Mouse (Mus musculus): Measurements from ENCODE around the gene Shisa4.
"Not testable (repeated sequence)": the region's sequence is repeated elsewhere in the genome, so short reads cannot be mapped to it uniquely, and the experiment has no call there.

Gene Shisa4

DNA sequence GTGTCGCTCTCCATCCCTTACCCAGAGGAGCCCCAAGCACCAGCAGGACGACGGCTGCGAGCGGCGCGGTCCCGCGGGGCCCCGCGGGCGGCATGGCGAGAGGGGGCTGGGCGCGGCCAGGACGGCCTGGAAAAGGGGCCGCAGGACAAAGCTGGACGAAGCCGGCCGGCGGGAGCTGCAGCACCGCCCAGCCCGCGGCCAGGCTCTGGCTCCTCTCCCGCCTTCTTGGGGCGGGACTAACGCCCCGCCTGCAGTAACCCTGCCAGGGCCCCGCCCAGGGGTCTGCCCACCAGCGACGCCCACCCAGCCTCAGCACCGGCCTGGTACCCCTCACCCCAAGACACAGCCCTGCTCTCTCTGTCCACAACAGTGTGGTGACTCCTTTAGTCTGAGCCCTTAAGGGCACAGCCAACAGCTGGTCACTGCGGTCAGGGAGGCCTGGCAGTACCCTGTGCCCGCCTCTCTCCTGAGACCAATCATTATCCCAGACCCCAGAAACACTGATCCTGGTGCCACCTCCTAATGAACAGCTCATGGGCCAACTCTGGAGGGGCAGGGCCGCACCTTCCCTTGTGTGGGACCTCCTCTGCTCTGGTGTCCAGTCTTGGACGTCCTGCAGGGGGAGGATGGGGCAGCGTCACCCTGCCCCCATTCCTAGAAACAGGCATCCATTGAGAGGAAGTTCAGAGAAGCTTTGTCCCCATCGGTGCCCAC lies at the start of gene Shisa4:
TSS of gene Shisa4 (minus strand) at position 370 of the 714 bp plus-strand sequence.
- ATAC-seq (ENCODE audit: insufficient number of reproducible peaks, low FRiP score, low TSS enrichment) = peak; percentile 45

GRCm38 (mm10) chr1:135422772-135423171 lies 47.7 kb upstream of the Shisa4 start:
- ATAC-seq (ENCODE audit: insufficient number of reproducible peaks, low FRiP score, low TSS enrichment) = no peak

DNA sequence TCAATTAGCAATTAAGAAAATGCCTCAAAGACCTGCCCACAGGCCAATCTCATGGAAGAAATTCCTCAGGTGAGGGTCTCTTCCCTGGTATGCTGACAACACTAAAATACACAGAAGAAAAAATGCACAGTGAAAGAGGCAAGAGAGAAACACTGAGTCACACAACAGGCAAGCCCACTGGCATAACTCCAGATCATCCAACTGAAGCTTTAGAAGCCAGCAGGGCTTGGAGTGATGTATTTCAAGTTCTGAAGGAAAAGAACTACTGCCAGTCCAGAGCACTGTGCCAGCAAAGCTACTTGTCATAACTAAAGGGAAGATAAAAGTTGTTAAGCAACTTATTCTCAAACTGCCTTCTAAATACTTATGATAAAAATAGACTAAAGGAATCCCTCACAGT lies 39.0 kb upstream of the Shisa4 start:
- no peak for ATAC-seq (ENCODE audit: insufficient number of reproducible peaks, low FRiP score, low TSS enrichment)

GRCm38 (mm10) chr1:135412130-135412529 lies 37.1 kb upstream of the Shisa4 start:
- ATAC-seq (ENCODE audit: insufficient number of reproducible peaks, low FRiP score, low TSS enrichment) = no peak

DNA sequence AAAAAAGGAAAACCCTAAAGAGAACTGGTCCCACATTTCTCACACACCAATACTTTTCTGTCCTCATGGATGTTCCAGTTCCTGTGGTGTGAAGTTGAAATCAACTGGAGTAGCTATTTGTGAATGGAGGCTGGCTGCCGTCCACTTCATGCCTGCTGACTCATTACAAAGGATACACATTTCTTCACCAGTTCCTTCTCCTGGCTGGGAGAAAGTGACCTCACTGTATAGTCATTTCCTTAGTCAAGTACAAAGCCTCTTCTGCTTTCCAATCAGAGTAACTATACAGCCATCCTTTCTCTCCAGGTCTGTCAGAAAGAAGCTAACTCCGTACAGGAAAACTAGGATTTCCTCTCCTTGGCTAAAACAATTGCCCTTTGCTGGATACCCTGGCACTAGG lies 35.9 kb upstream of the Shisa4 start:
- ATAC-seq (ENCODE audit: insufficient number of reproducible peaks, low FRiP score, low TSS enrichment) = no peak

DNA sequence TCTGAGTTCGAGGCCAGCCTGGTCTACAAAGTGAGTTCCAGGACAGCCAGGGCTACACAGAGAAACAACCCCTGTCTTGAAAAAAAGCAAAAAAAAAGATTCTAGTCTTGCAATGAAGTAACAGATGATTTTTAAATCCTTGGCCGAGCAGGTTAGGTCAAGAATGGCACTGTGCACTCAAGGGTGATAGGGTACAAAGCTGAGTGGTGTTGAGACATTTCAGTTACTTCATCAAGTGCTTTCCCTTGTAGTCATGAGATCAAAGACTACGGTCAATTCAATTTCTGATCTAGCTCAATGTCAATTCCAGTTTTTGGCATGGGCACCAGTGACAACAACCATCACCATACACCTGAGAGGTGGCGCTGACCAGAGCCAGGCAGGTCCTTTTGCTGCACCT lies 33.9 kb upstream of the Shisa4 start:
- no peak for ATAC-seq (ENCODE audit: insufficient number of reproducible peaks, low FRiP score, low TSS enrichment)

- no peak for ATAC-seq (ENCODE audit: insufficient number of reproducible peaks, low FRiP score, low TSS enrichment)
Measured at GRCm38 (mm10) chr1:135405356-135405755, 30.3 kb upstream of the Shisa4 start.

DNA sequence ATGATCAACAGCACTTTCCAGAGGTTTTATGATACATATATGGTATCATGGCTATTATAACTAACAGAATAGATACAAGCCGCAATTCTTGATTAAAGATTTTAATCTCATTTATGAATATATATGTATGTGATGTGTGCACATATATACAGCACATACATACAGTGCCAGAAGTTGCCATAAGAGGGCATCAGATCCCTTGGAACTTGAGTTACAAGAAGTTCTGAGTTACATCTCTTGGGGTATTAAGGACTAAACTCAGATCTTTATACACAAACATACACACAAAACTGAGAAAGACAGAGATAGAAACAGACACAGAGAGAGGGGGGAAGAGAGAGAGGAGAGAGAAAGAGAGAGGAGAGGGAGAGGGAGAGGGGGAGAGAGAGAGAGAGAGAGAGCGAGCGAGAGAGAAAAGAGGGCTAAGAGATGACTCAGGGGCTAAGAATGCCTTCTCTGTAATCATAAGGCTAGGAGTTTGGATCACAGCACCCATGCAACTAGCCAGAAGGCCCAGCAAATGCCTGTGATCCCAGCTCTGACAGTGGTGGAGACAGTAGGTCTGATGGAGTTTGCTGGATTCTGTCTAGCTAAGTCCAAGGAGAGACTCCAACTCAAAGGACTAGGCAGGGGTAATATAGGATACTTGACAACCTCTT lies 26.5 kb upstream of the Shisa4 start:
- ATAC-seq (ENCODE audit: insufficient number of reproducible peaks, low FRiP score, low TSS enrichment) = no peak

GRCm38 (mm10) chr1:135399466-135399865 lies 24.4 kb upstream of the Shisa4 start:
- no peak for ATAC-seq (ENCODE audit: insufficient number of reproducible peaks, low FRiP score, low TSS enrichment)

DNA sequence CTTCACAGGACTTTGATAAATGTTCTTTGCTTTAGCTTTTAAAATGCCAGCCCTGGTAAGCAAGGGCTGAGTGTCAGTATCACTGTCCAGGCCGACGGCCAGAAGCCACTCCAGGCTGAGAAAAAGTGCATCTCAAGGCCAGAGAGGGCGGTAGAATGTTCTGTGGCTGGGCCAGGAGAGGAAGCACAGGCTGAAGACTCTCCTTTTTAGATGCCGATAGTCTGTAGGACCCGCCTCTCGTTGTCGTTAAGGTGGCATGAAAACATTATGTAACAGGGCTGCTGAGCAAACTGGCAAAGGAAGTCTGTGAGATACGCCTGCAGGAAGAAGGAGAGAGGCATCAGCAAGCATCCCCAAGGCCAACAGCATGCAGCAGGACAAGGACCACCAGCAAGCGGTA lies 10.1 kb upstream of the Shisa4 start:
- no peak for ATAC-seq (ENCODE audit: insufficient number of reproducible peaks, low FRiP score, low TSS enrichment)

GRCm38 (mm10) chr1:135384171-135384570 lies 9.1 kb upstream of the Shisa4 start:
- ATAC-seq (ENCODE audit: insufficient number of reproducible peaks, low FRiP score, low TSS enrichment) = no peak

- not testable (repeated sequence) for ATAC-seq (ENCODE audit: insufficient number of reproducible peaks, low FRiP score, low TSS enrichment)
Measured at GRCm38 (mm10) chr1:135381560-135381959, 6.5 kb upstream of the Shisa4 start.

DNA sequence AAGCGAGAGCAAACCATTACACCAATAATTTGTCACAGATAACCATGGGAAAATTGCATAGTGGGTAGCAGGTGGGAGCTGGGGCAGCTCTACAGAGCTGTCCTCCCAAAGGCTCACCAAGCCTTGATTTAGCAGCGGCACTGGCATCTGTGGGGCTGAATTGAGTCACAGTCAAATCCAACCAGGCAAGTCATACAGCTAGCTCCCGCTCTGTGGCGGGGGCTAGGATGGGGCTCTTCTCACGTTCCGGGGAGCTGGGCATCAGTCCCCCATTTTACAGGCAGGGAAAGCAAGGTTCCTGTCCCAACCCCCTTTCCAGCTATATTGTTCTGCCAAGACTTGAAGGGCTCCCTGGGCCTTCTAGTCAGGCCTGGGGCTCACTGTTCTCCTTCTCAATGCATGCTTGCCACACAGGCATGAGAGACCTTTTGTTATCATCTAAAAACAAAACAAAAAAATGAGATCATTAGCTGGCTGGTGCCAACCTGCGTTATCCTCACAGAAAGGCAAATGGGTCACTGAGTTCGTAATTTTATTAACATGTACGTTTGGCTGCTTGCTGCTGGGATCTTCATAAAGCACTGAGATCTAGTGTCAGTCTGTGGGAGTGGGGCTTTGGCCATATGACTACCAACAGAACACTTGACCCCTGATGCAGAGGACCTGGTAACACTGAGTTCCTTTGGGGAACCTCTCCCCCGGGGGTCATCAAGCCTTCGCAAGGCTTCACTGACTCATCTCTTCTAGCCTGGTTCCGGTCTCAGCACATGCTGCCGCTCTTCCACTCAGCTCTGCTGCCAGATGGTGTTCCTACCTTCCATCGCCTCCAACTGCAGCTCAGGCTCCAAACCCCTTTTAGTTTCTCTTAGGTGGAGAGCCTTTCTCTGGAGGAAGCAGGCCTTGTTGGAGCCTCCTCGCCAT lies 5.3 kb upstream of the Shisa4 start:
- ATAC-seq (ENCODE audit: insufficient number of reproducible peaks, low FRiP score, low TSS enrichment) = peak; percentile 67; the same call in 1 of the 2 replicates

- no peak for ATAC-seq (ENCODE audit: insufficient number of reproducible peaks, low FRiP score, low TSS enrichment)
Measured at GRCm38 (mm10) chr1:135379048-135379447, 4.0 kb upstream of the Shisa4 start.

GRCm38 (mm10) chr1:135378576-135378975 lies 3.5 kb upstream of the Shisa4 start:
- ATAC-seq (ENCODE audit: insufficient number of reproducible peaks, low FRiP score, low TSS enrichment) = no peak

DNA sequence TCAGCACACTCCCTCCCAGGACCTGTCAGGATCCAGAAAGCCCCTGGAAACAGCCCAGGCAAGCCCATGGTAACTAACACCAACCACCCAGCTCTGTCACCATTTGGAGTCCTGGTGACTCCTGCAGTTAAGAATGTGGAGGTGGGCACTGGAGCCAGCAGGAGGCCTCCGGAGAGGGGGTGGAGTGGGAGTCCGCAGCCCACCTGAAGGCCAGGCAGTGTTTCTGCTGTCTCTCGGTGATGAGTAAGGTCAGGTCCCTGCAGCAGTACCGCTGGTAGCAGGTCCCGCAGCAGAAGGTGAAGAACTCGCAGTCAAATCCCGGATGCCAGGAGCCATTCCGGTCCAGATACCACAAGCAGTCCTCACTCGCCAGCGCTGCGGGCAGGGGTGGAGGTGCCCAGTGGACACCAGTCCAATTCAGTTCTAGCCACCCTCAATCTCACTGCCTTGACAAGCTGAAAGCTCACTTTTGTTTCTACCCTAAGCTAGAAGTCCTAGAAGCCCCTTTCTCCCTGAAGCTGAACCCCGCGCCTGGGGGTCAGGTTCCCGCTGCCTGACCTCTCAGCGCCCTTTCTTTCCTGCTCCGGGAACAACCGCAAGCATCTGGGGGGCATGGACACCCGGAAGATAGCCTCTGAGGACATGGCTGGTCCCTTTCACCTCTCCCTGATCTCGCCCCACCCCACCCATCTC lies 716 bp downstream of the Shisa4 start:
- no peak for ATAC-seq (ENCODE audit: insufficient number of reproducible peaks, low FRiP score, low TSS enrichment)

DNA sequence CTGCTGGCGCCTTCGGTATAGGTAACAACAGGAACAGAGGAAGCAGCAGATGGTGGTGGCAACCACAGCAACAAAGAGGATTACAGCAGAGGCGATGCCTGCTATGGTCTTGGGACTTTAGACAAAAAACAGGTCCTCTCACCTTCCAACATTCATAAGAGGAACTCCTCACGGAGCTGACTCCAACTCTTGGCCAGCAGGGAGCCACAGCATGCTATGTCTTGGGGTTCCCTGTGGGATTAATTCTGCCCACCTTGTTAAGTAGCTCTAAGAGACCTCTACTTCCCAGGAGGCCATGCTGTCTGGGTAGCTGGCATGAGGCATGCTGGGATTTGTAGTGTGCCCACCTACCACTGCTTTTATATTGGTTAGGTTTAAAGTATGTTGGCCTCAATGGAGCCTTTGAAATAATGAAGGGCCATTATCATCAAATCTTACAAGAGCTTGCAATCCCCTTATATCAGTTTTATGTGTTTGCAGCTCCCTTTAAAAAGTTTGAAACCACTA lies 1.8 kb downstream of the Shisa4 start:
- ATAC-seq (ENCODE audit: insufficient number of reproducible peaks, low FRiP score, low TSS enrichment) = no peak

DNA sequence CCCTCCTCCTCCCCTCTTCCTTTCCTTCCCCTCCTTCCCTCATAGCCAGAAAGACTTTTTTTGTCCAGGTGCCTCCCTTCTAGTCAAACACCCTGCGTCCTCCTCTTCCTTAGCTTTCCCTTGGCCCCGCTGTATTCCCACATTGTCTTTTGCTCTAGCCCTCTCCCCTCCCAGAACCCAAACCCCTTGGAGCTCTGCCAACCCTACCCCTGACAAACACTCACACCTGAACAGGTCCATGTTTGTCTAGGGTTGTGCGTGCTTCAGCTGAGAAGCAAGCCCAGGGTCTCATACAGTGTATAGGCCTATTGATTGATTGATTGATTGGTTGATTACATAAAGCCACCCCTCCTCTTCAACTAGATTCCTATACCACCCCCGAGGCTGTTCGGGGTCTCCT lies 5.6 kb downstream of the Shisa4 start:
- ATAC-seq (ENCODE audit: insufficient number of reproducible peaks, low FRiP score, low TSS enrichment) = no peak

GRCm38 (mm10) chr1:135368982-135369381 lies 6.1 kb downstream of the Shisa4 start:
- ATAC-seq (ENCODE audit: insufficient number of reproducible peaks, low FRiP score, low TSS enrichment) = peak; percentile 11; the same call in 1 of the 2 replicates

GRCm38 (mm10) chr1:135368245-135368644 lies 6.8 kb downstream of the Shisa4 start:
- peak; percentile 67 for ATAC-seq (ENCODE audit: insufficient number of reproducible peaks, low FRiP score, low TSS enrichment)
